Mouse (Mus musculus) CH12.LX (cell line): ENCODE measurements around the gene Pigl.

Experiments
- CHD1 ChIP-seq: IDR thresholded peaks from 2 replicates; pipeline ENCODE4 v1.6.1; 2012; ENCODE audit warnings: low read depth, low read length, improper control_type of control experiment, inconsistent platforms
- CTCF ChIP-seq, 2 experiments: IDR thresholded peaks in 1 of 2; conservative IDR thresholded peaks in 1 of 2; 2 replicates each; pipeline ENCODE4 v1.5.1; 2011 to 2012; ENCODE audit warnings: low read depth in 2 of 2, low read length in 2 of 2, improper control_type of control experiment in 1 of 2, inconsistent platforms in 1 of 2, mild to moderate bottlenecking in 1 of 2, moderate library complexity in 1 of 2
- HCFC1 ChIP-seq: IDR thresholded peaks from 2 replicates; pipeline ENCODE4 v1.6.1; 2012; ENCODE audit warnings: low read depth, mild to moderate bottlenecking, inconsistent platforms, low read length, improper control_type of control experiment
- MYC ChIP-seq: IDR thresholded peaks from 2 replicates; pipeline ENCODE4 v1.6.1; 2011; ENCODE audit warnings: low read depth, mild to moderate bottlenecking, improper control_type of control experiment, low read length
- NRF1 ChIP-seq: IDR thresholded peaks from 2 replicates; pipeline ENCODE4 v1.6.1; 2014; ENCODE audit warnings: low read depth, mild to moderate bottlenecking, inconsistent platforms, low read length, improper control_type of control experiment, moderate library complexity
- POLR2A ChIP-seq: IDR thresholded peaks from 2 replicates; pipeline ENCODE4 v1.6.1; 2011; ENCODE audit warnings: low read depth, mild to moderate bottlenecking, improper control_type of control experiment, low read length
- POLR2AphosphoS2 ChIP-seq: IDR thresholded peaks from 2 replicates; pipeline ENCODE4 v1.6.1; 2011; ENCODE audit warnings: low read depth, low read length, improper control_type of control experiment

- TF ChIP-seq CTCF (conservative IDR thresholded peaks at IDR 0.05 in 1 of 2, IDR thresholded peaks at IDR 0.05 in 1 of 2; ENCODE audit: low read depth in 2 of 2, low read length in 2 of 2) (no peak), POLR2A (no peak), HCFC1 (no peak), NRF1 (no peak), CHD1 (no peak), MYC (no peak), POLR2AphosphoS2 (no peak)
Observed at GRCm38 (mm10) chr11:62558152-62558551, 99.9 kb downstream of the Pigl start.
